Mouse (Mus musculus) limb, embryonic 11.5 days (tissue): ENCODE results near the gene Trim72. TPM values are rescaled to one million over a fixed set of nuclear protein-coding genes. Genes with fewer than 3 reads are reported as not detected.

Source experiments
- ATAC-seq: fragments of 200-750 bp; cut with Nextera tagmentation; 2 replicates; pipeline ENCODE4 v1.8.0; 2017; ENCODE audit warnings: low read depth; ENCODE audit not compliant: insufficient number of reproducible peaks, low FRiP score, low TSS enrichment
- DNase-seq: peaks from one replicate; pipeline ENCODE4 v3.0.0-alpha.2; 2015; ENCODE audit warnings: low spot score
- H3K27ac ChIP-seq: fragments of 300-500 bp; sonication (generic); replicated peaks from 2 replicates; pipeline ENCODE4 v1.5.1; 2014; ENCODE audit warnings: low read depth, mild to moderate bottlenecking, low read length
- H3K27me3 ChIP-seq: fragments of 300-500 bp; sonication (generic); 2 replicates; pipeline ENCODE4 v1.6.1; 2014; ENCODE audit warnings: mild to moderate bottlenecking, low read length, mixed read lengths; ENCODE audit not compliant: control insufficient read depth, insufficient read depth
- H3K36me3 ChIP-seq: fragments of 300-500 bp; sonication (generic); 2 replicates; pipeline ENCODE4 v1.6.1; 2014; ENCODE audit warnings: mild to moderate bottlenecking, low read length, moderate library complexity, mixed read lengths; ENCODE audit not compliant: control insufficient read depth, insufficient read depth
- H3K4me1 ChIP-seq: fragments of 300-500 bp; sonication (generic); 2 replicates; pipeline ENCODE4 v1.6.1; 2014; ENCODE audit warnings: low read length, mixed read lengths; ENCODE audit not compliant: control insufficient read depth, insufficient read depth
- H3K4me2 ChIP-seq: fragments of 300-500 bp; sonication (generic); 2 replicates; pipeline ENCODE4 v1.6.1; 2014; ENCODE audit warnings: low read depth, mild to moderate bottlenecking, moderate library complexity; ENCODE audit not compliant: severe bottlenecking
- H3K4me3 ChIP-seq: fragments of 300-500 bp; sonication (generic); 2 replicates; pipeline ENCODE4 v1.5.1; 2014; ENCODE audit warnings: low read depth, low read length
- H3K9ac ChIP-seq: fragments of 300-500 bp; sonication (generic); 2 replicates; pipeline ENCODE4 v1.6.1; 2014; ENCODE audit warnings: mild to moderate bottlenecking, low read length
- H3K9me3 ChIP-seq: fragments of 300-500 bp; sonication (generic); 2 replicates; pipeline ENCODE4 v1.6.1; 2016; ENCODE audit warnings: low read length; ENCODE audit not compliant: control insufficient read depth
- WGBS: fragments of 180-500 bp; shearing (Covaris S2); extraction: QIAGEN DNeasy Blood & Tissue Kit; methylation state at CpG from one replicate; pipeline ENCODE4 v1.1.7; 2014; 5-methylcytosine and 5-hydroxymethylcytosine counted together
- polyA plus RNA-seq: library from polyadenylated mRNA; unstranded; fragments of >200 nt; fragmentation: Nextera tagmentation; extraction: Ambion mirVana; gene quantifications from 2 replicates; pipeline ENCODE4 v1.2.1, GENCODE M21; 2014

The Trim72 gene
- polyA plus RNA-seq, 1 experiment from 2014 or later: 0.20 TPM

GRCm38 (mm10) chr7:128050739-128051138 lies 47.0 kb downstream of the Trim72 start:
- ATAC-seq (no peak), DNase-seq (no peak)
- no peak overlapping the region for H3K9ac ChIP-seq
- H3K36me3 ChIP-seq: no peaks in the 10 kb centered on the region
- no peaks in the 10 kb centered on the region for H3K4me1 ChIP-seq
- no peak overlapping the region for H3K27ac ChIP-seq
- 68% methylated on average over 4 of the region's 4 CpGs for WGBS
- H3K4me2 ChIP-seq: no peak overlapping the region
- no peaks in the 10 kb centered on the region for H3K9me3 ChIP-seq
- no peak overlapping the region for H3K4me3 ChIP-seq
- no peaks in the 10 kb centered on the region for H3K27me3 ChIP-seq

DNA sequence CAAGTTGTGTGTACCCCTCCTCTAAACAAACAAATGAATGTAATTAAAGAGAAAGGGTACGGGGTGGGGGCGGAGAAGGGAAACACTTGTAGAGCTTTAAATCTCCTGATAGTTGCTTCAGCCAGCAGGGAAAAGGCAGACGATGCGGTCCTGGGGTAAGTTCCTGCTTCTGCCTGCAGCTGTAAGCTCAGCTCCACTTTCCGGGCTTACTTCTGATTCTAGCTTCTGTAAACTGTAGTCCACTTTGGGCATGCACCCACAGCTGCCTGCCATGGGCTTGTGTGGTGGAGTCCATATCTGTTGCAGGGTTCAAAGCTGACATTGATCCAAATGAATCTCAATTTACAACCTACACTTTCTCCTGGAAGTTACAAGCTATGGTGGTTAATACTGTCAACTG lies 49.3 kb downstream of the Trim72 start:
- 60% methylated on average over 5 of the region's 5 CpGs for whole genome bisulfite sequencing
- H3K4me3 ChIP-seq: no peak overlapping the region
- H3K4me2 ChIP-seq: no peak overlapping the region
- H3K27ac ChIP-seq: no peak overlapping the region
- H3K36me3 ChIP-seq: no peaks in the 10 kb centered on the region
- H3K4me1 ChIP-seq: no peaks in the 10 kb centered on the region
- H3K9ac ChIP-seq: no peak overlapping the region
- no peaks in the 10 kb centered on the region for H3K9me3 ChIP-seq
- DNase-seq (no peak), ATAC-seq (no peak)
- H3K27me3 ChIP-seq: no peaks in the 10 kb centered on the region

GRCm38 (mm10) chr7:128056917-128057444 lies 53.2 kb downstream of the Trim72 start:
- H3K9me3 ChIP-seq: no peaks in the 10 kb centered on the region
- H3K4me3 ChIP-seq: no peak overlapping the region
- no peak for DNase-seq
- no peak overlapping the region for H3K9ac ChIP-seq
- H3K36me3 ChIP-seq: no peaks in the 10 kb centered on the region
- no peak overlapping the region for H3K4me2 ChIP-seq
- WGBS: 67% methylated on average over 3 of the region's 3 CpGs
- H3K4me1 ChIP-seq: no peaks in the 10 kb centered on the region
- ATAC-seq: no peak
- no peaks in the 10 kb centered on the region for H3K27me3 ChIP-seq
- no peak overlapping the region for H3K27ac ChIP-seq

DNA sequence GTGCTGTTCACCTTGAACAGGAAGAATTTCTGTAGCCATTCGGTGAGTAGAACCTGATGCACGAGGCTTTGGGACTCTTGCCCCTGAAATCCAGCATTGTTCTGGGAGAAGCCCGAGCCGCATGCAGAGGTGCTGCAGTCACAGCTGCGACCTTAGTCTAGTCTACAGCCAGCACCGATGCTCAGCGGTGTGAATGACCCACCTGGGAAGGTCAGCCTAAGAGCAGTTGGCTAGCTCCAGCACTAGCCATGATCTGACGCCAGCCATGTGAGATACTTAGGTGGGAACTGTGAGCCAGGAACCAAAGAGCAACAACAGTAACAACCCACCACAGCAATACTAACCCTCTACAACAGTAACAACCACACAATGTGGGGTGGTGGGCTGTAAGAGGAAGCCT lies 54.1 kb downstream of the Trim72 start:
- WGBS: 83% methylated on average over 8 of the region's 8 CpGs
- H3K4me2 ChIP-seq: no peak overlapping the region
- H3K9me3 ChIP-seq: no peaks in the 10 kb centered on the region
- no peak overlapping the region for H3K4me3 ChIP-seq
- DNase-seq (no peak), ATAC-seq (no peak)
- no peaks in the 10 kb centered on the region for H3K27me3 ChIP-seq
- no peaks in the 10 kb centered on the region for H3K4me1 ChIP-seq
- no peaks in the 10 kb centered on the region for H3K36me3 ChIP-seq
- no peak overlapping the region for H3K9ac ChIP-seq
- no peak overlapping the region for H3K27ac ChIP-seq

DNA sequence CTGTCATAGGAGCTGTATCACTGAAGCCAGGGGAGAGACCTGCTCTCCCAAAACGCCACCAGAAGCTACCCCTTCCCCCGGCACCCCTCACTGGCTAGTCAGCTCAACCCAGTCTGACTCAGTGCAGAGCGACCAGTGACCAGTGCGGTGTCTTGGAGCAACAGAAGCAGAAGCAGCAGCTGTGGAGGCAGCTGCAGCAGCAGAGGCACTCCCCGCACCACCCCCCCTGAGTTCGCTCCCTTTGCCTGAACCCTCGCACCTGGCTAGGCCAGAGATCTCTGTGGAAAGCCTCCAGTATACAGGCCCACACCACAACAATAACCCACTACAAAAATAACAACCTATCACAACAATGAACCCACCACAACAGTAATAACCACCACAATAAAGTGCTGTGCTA lies 54.8 kb downstream of the Trim72 start:
- ATAC-seq (no peak), DNase-seq (no peak)
- Histone ChIP-seq H3K4me1 (no peaks in the 10 kb centered on the region), H3K4me2 (no peak overlapping the region), H3K9ac (no peak overlapping the region), H3K27me3 (no peaks in the 10 kb centered on the region), H3K9me3 (no peaks in the 10 kb centered on the region), H3K27ac (no peak overlapping the region), H3K4me3 (no peak overlapping the region), H3K36me3 (no peaks in the 10 kb centered on the region)
- WGBS: 76% methylated on average over 7 of the region's 7 CpGs

- Histone ChIP-seq H3K4me2 (no peak overlapping the region), H3K27ac (no peak overlapping the region), H3K36me3 (no peaks in the 10 kb centered on the region), H3K9ac (no peak overlapping the region), H3K4me1 (no peaks in the 10 kb centered on the region), H3K4me3 (no peak overlapping the region), H3K27me3 (no peaks in the 10 kb centered on the region), H3K9me3 (no peaks in the 10 kb centered on the region)
- WGBS: 80% methylated on average over 4 of the region's 4 CpGs
- DNase-seq: no peak
- no peak for ATAC-seq
These were observed 55.3 kb downstream of the Trim72 start for GRCm38 (mm10) chr7:128059091-128059490.

Other genes starting within 250 kb of the Trim72 start
- gene Orai3, start 234.1 kb upstream of the Trim72 start, polyA plus RNA-seq: 11.7 and 12.3 TPM in 2 replicates
- gene Setd1a, start 227.3 kb upstream of the Trim72 start, polyA plus RNA-seq: 31.5 and 38.0 TPM in 2 replicates
- not detected in 2 replicates for gene Gm49388, start 218.3 kb upstream of the Trim72 start, polyA plus RNA-seq
- gene Hsd3b7, start 203.3 kb upstream of the Trim72 start, polyA plus RNA-seq: 7.0 and 8.0 TPM in 2 replicates
- 16.0 and 17.3 TPM in 2 replicates for gene Stx4a, start 179.7 kb upstream of the Trim72 start, polyA plus RNA-seq
- 6.7 and 8.0 TPM in 2 replicates for gene Stx1b, start 179.4 kb upstream of the Trim72 start, polyA plus RNA-seq
- 15.8 and 21.2 TPM in 2 replicates for gene Zfp646, start 127.7 kb upstream of the Trim72 start, polyA plus RNA-seq
- gene Zfp668, start 127.1 kb upstream of the Trim72 start, polyA plus RNA-seq: 27.7 and 28.9 TPM in 2 replicates
- 0.85 and 0.92 TPM in 2 replicates for gene Prss53, start 113.0 kb upstream of the Trim72 start, polyA plus RNA-seq
- gene Gm21974, start 108.5 kb upstream of the Trim72 start, polyA plus RNA-seq: not detected in 2 replicates
- 63.1 and 66.6 TPM in 2 replicates for gene Vkorc1, start 108.3 kb upstream of the Trim72 start, polyA plus RNA-seq
- 124 TPM in 2 replicates for gene Bckdk, start 99.9 kb upstream of the Trim72 start, polyA plus RNA-seq
- 48.2 and 53.7 TPM in 2 replicates for gene Kat8, start 91.4 kb upstream of the Trim72 start, polyA plus RNA-seq
- gene Prss8, start 73.8 kb upstream of the Trim72 start, polyA plus RNA-seq: 4.0 and 5.0 TPM in 2 replicates
- gene Prss36, start 57.2 kb upstream of the Trim72 start, polyA plus RNA-seq: 11.5 and 13.3 TPM in 2 replicates
- 62.7 and 63.1 TPM in 2 replicates for gene Fus, start 36.5 kb upstream of the Trim72 start, polyA plus RNA-seq
- gene Pycard, start 10.1 kb upstream of the Trim72 start, polyA plus RNA-seq: 6.7 and 6.9 TPM in 2 replicates
- gene Itgam, start 58.7 kb downstream of the Trim72 start, polyA plus RNA-seq: 0.18 and 0.28 TPM in 2 replicates
- not detected in 2 replicates for gene Gm49368, start 58.7 kb downstream of the Trim72 start, polyA plus RNA-seq
- not detected in 2 replicates for gene Itgax, start 125.6 kb downstream of the Trim72 start, polyA plus RNA-seq
- gene Itgad, start 150.4 kb downstream of the Trim72 start, polyA plus RNA-seq: 0.16 TPM in 1 of 2 replicates, not detected in the other
- 0.70 and 0.92 TPM in 2 replicates for gene Cox6a2, start 202.4 kb downstream of the Trim72 start, polyA plus RNA-seq
- gene Armc5, start 233.4 kb downstream of the Trim72 start, polyA plus RNA-seq: 9.7 and 10.0 TPM in 2 replicates
- gene 9130023H24Rik, start 234.1 kb downstream of the Trim72 start, polyA plus RNA-seq: 10.2 and 11.4 TPM in 2 replicates
- 14.3 and 15.6 TPM in 2 replicates for gene Tgfb1i1, start 242.9 kb downstream of the Trim72 start, polyA plus RNA-seq